14 mouse cellular contexts compared by ENCODE assay signal in the genomic region with DNA sequence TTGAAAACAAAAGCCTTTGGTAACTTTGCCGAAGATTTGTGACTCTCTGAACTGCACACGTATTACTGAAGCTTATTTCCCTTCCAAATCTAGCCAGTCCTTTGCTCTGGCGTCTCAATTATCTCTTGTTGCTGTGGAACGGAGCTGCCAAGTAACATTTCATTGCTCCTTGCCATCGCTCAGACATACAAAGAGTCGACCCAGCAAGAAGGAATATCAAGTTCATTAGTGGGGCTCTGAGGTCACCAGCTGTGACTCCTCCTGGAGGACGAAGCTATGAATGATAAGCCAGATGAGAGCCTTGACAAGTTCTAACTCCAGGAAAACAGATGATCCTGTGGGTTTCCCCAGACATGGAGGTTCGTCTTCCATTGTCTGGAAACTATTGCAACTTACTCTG.
A peak's percentile ranks its signal among the peaks of the same experiment; 100 is the strongest.
DNase-seq lines count a peak whose midpoint lies in the region; ATAC-seq and TF ChIP-seq lines count a peak whose summit lies in the region.
"Had no signal": no experiment of that assay in that cellular context is flagged by ENCODE, and none has a peak within 500 bp of the region (broad histone marks: within the 10 kb centered on the region; RNA-seq: fewer than 3 reads in every experiment).

No protein-coding gene starts in this region.

- no peaks in the 10 kb centered on the region for H3K4me1 ChIP-seq in forebrain, embryonic 14.5 days (ENCODE audit: control insufficient read depth, insufficient read depth, low read length)
- peaks cover 4% of the 10 kb centered on the region for H3K4me1 ChIP-seq in forebrain, embryonic 10.5 days
- H3K4me1 ChIP-seq in hindbrain, embryonic 12.5 days, result 0 out of 2 replicates have a peak, but pooled peaks cover 3% of the 10 kb centered on the region
- peaks cover 2% of the 10 kb centered on the region; the same call in 1 of the 2 replicates for H3K4me1 ChIP-seq in neural tube, embryonic 11.5 days (ENCODE audit: control insufficient read depth, insufficient read depth, low read length)
- H3K4me1 ChIP-seq: embryonic facial prominence, embryonic 12.5 days; heart, embryonic 12.5 days had no signal

- no peaks in the 10 kb centered on the region for H3K36me3 ChIP-seq in forebrain, embryonic 14.5 days (ENCODE audit: control insufficient read depth, insufficient read depth, low read length)
- H3K36me3 ChIP-seq in forebrain, embryonic 10.5 days (replicated peaks), result no peaks in the 10 kb centered on the region
- H3K36me3 ChIP-seq in hindbrain, embryonic 12.5 days, result no peaks in the 10 kb centered on the region
- H3K36me3 ChIP-seq in neural tube, embryonic 11.5 days (ENCODE audit: control insufficient read depth, insufficient read depth, low read length), result no peaks in the 10 kb centered on the region
- H3K36me3 ChIP-seq: embryonic facial prominence, embryonic 12.5 days; heart, embryonic 12.5 days had no signal

- no peaks in the 10 kb centered on the region for H3K27me3 ChIP-seq in forebrain, embryonic 14.5 days (replicated peaks; ENCODE audit: control insufficient read depth, insufficient read depth, low read length)
- H3K27me3 ChIP-seq in forebrain, embryonic 10.5 days (ENCODE audit: poor library complexity, severe bottlenecking), result no peaks in the 10 kb centered on the region
- no peaks in the 10 kb centered on the region for H3K27me3 ChIP-seq in hindbrain, embryonic 12.5 days
- H3K27me3 ChIP-seq in neural tube, embryonic 11.5 days (ENCODE audit: control insufficient read depth, insufficient read depth, low read length), result no peaks in the 10 kb centered on the region
- H3K27me3 ChIP-seq: embryonic facial prominence, embryonic 12.5 days; heart, embryonic 12.5 days had no signal

- WGBS in forebrain, embryonic 14.5 days, result 27% methylated on average over 8 of the region's 8 CpGs
- WGBS in forebrain, embryonic 10.5 days, result 61% methylated on average over 8 of the region's 8 CpGs
- WGBS in hindbrain, embryonic 12.5 days, result 33% methylated on average over 8 of the region's 8 CpGs
- 28% methylated on average over 8 of the region's 8 CpGs for WGBS in neural tube, embryonic 11.5 days

- no peak overlapping the region for H3K4me2 ChIP-seq in forebrain, embryonic 14.5 days (ENCODE audit: low read length)
- H3K4me2 ChIP-seq in hindbrain, embryonic 12.5 days (replicated peaks), result no peak overlapping the region
- no peak overlapping the region for H3K4me2 ChIP-seq in neural tube, embryonic 11.5 days (ENCODE audit: low read depth)
- H3K4me2 ChIP-seq: embryonic facial prominence, embryonic 12.5 days; heart, embryonic 12.5 days; liver, embryonic 11.5 days had no signal

- no peak for TF ChIP-seq CTCF in brain, embryonic 14.5 days (IDR thresholded peaks at IDR 0.05; ENCODE audit: borderline replicate concordance, extremely low read depth, insufficient read depth, insufficient read length)

- no peak overlapping the region for H3K9ac ChIP-seq in forebrain, embryonic 14.5 days (ENCODE audit: low read length)
- H3K9ac ChIP-seq in hindbrain, embryonic 12.5 days, result no peak overlapping the region
- no peak overlapping the region for H3K9ac ChIP-seq in neural tube, embryonic 11.5 days (ENCODE audit: low read length)
- H3K9ac ChIP-seq: embryonic facial prominence, embryonic 12.5 days; heart, embryonic 12.5 days had no signal

- TF ChIP-seq POLR2A in brain, embryonic 14.5 days (IDR thresholded peaks at IDR 0.05; ENCODE audit: borderline replicate concordance, extremely low read depth, insufficient read depth, insufficient read length, poor library complexity, severe bottlenecking), result no peak

- H3K4me3 ChIP-seq in forebrain, embryonic 14.5 days (ENCODE audit: low read depth, low read length), result no peak overlapping the region
- H3K4me3 ChIP-seq in forebrain, embryonic 10.5 days, result no peak overlapping the region
- H3K4me3 ChIP-seq in hindbrain, embryonic 12.5 days, result no peak overlapping the region
- no peak overlapping the region for H3K4me3 ChIP-seq in neural tube, embryonic 11.5 days (ENCODE audit: low read depth, low read length)
- H3K4me3 ChIP-seq: embryonic facial prominence, embryonic 12.5 days; heart, embryonic 12.5 days had no signal

- no peaks in the 10 kb centered on the region for H3K9me3 ChIP-seq in forebrain, embryonic 14.5 days (replicated peaks; ENCODE audit: control insufficient read depth, low read length)
- H3K9me3 ChIP-seq in forebrain, embryonic 10.5 days, result no peaks in the 10 kb centered on the region
- no peaks in the 10 kb centered on the region for H3K9me3 ChIP-seq in hindbrain, embryonic 12.5 days (replicated peaks)
- no peaks in the 10 kb centered on the region for H3K9me3 ChIP-seq in neural tube, embryonic 11.5 days (ENCODE audit: control insufficient read depth, low read length)
- H3K9me3 ChIP-seq: embryonic facial prominence, embryonic 12.5 days; heart, embryonic 12.5 days had no signal

- DNase-seq in forebrain, embryonic 14.5 days (ENCODE audit: low spot score), result peak; percentile 6
- DNase-seq in forebrain, embryonic 10.5 days (ENCODE audit: extremely low spot score, low spot score), result no peak
- peak; percentile 37 for DNase-seq in brain, embryonic 14.5 days (ENCODE audit: low read depth)
- peak; percentile 50 for DNase-seq in neural tube, embryonic 11.5 days (ENCODE audit: low spot score)
- no peak for DNase-seq in layer of hippocampus, postnatal 25 days (ENCODE audit: extremely low spot score in 1 of 2, low spot score in 1 of 2)
- DNase-seq in liver, result no peak
- DNase-seq in spleen, adult 18-20 months, result no peak
- DNase-seq: cerebellum, adult 8-10 months; gastrocnemius, postnatal 36 days; heart, postnatal 4 days had no signal

- no peak for ATAC-seq in forebrain, embryonic 14.5 days
- ATAC-seq in hindbrain, embryonic 12.5 days (ENCODE audit: low FRiP score), result 0 out of 2 replicates have a peak, but pooled peaks have one; percentile 16
- peak; percentile 68 for ATAC-seq in neural tube, embryonic 11.5 days (ENCODE audit: insufficient read depth, low FRiP score, low TSS enrichment)

- no peak overlapping the region for H3K27ac ChIP-seq in forebrain, embryonic 14.5 days (ENCODE audit: low read depth, low read length)
- H3K27ac ChIP-seq in forebrain, embryonic 10.5 days, result no peak overlapping the region
- H3K27ac ChIP-seq in hindbrain, embryonic 12.5 days, result no peak overlapping the region
- 0 out of 2 replicates have a peak overlapping the region, but pooled peaks have one; percentile 8 for H3K27ac ChIP-seq in neural tube, embryonic 11.5 days (ENCODE audit: low read depth, low read length)
- H3K27ac ChIP-seq: embryonic facial prominence, embryonic 12.5 days had no signal

Comparison
In these comparisons a context has a peak if more than half of its experiments do, and no peak if none do; other contexts are left out.
1. DNase-seq: peak in forebrain, embryonic 14.5 days (single experiment), brain, embryonic 14.5 days (single experiment) and neural tube, embryonic 11.5 days (single experiment); none in forebrain, embryonic 10.5 days (single experiment), layer of hippocampus, postnatal 25 days (0 of 2), liver (single experiment) and spleen, adult 18-20 months (0 of 2).